Mouse (Mus musculus) urinary bladder, adult 2 months (tissue): ENCODE results near the gene Mcm5. TPM values are rescaled to one million over a fixed set of nuclear protein-coding genes. Genes with fewer than 3 reads are reported as not detected.

Experiments
- DNase-seq: peaks from one replicate; pipeline ENCODE4 v3.0.0; 2022; ENCODE audit warnings: low spot score
- polyA plus RNA-seq: library from polyadenylated mRNA; depleted of rRNA; stranded (reverse); fragments of >200 nt; gene quantifications from 2 replicates; pipeline ENCODE4 v1.2.3, GENCODE M21; 2012; rRNA removed

Mcm5 gene
- polyA plus RNA-seq, result 7.4 and 10.7 TPM in 2 replicates

DNA sequence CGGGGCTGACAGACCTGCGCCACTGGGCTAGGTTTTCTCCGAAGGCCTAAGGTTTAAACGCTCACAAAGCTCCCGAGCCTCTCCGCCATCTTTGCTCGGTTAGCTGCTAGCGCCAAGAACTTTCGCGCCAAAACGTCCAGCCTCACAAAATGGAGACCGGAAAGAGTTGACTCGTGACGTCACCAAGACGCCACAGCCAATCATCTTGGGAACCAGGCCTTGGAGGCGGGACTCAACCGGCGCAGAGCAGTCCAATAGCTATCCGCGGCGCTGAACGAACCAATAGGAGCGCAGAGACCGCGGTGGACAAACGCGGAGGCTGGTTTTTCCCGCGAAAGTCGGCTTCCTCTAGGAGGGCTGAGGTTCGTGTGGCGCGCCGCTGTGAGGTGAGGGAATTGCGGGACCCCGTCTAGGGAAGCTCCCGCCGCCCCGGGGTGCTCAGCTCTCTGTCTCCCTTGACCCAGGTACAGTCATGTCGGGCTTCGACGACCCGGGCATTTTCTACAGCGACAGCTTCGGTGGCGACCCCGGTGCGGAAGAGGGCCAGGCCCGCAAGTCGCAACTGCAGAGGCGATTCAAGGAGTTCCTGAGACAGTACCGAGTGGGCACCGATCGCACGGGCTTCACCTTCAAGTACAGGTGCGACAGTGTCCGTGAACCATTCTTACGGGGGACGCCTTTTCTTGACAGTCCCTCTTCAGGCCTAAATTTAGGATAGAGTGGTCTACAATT, at the start of gene Mcm5:
Gene Mcm5 (plus strand): TSS at position 334 of the 732 bp plus-strand sequence.
- peak; percentile 92 for DNase-seq

DNA sequence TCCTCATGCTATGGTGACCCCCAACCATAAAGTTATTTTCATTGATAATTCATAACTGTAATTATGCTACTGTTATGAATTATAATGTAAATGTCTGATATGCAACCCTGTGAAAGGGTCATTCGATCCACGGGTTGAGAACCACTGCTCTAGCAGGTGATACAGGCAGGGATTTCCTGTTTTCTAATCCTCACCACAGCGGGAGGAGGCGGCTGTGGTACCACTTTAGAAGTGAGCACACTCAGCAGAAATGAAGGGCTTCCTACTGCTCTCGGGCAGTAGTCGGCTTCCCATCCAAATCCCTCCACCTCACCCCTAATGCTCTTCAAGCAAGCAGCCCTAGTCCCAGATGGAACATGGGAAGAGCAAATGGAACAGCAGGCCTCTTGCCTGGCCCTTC, 49.3 kb upstream of the Mcm5 start:
- no peak for DNase-seq

DNA sequence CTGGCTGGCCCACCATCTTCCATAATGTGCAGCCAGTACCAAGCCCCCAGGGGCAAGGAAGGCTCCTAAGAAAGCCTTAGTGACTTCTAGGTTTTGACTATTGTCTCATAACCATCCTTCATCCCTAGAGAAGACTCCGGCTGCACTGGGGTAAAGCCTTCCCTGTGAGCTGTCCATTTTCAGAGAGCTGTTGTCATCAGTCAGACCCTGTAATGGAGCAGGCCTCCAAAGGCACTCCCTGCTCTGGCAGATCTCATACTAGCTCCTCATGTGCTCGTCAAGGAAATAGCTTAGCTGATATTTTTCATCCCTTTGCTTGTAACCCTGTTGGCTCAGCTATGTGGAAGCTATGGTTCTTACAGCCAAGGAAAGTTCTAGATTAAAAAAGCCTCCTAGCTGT, 48.6 kb upstream of the Mcm5 start:
- no peak for DNase-seq

DNA sequence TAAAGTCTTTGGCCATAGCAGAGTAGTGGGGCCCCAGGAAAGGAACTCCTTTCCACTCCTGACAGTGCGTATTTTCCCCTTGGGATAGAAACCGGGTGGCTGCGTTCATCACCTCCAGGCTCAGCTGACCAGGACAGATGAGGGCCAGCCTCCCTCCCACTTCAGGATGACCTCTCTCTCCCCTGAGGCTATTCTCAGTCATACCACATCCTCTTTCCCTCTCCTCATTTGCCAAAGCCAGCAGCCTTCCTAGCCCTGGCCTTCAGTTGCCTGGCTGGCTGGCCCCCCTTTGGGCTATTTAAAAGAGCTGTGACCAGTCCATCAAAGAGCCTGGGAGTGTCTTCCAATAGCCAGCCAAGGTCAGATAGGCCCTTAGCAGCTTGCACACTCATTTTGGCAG, 46.1 kb upstream of the Mcm5 start:
- DNase-seq, result no peak

DNA sequence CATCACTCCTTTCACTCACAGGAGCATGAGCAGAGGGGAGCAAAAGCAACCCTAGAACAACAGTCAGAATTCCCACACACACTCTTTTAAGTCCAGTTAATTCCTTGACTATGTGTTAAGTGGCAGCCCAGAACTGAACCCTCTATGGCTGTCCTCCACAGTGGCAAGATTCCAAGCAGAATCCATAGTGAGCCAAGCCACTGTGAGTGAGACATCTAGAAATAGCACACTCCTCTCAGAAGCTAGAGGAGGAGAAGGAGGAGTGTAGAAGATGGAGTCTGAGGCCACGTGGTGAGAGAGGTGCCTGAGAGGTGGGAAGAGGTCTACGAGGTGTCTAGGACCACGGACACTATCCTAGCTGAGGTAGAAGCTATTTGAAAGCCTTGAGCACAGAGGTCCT, 44.6 kb upstream of the Mcm5 start:
- no peak for DNase-seq

DNA sequence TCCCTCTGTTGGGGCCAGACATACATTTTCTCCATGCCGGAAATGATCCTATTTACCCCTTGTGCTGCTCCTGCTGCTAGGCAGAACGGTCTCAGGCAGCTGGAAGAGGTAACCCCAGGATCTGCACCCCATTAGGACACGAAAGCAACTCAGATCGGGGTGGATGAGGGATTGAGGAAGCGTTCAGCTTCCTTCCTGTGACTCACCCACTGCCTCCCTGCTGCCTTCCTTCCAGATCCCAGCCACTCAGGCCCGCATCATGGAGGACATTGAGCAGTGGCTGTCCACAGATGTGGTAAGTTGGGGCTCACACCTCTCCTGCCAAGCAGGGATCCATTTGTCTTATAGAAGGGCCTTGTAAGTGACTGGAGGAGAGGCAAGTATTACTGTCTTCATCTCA, 42.1 kb upstream of the Mcm5 start:
- DNase-seq, result no peak

DNA sequence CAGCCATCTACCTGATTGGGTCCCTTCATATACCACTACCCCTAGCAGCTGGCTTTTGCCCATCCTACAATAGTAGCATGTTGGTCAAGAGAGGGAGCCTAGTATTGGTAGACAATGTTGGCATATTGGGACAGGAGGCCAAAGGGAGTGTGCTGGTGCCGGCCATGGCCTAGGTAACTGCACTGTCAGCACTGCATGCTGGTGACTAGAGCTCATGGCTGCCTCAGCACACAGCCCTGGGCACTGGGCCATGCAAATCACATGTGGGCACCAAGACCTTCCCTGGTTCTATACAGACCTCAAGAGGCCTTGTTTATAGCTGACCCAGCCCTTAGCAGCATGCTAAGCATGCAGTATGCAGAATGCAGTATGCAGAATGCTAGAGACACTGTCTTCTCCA, 39.1 kb upstream of the Mcm5 start:
- DNase-seq, result no peak

DNA sequence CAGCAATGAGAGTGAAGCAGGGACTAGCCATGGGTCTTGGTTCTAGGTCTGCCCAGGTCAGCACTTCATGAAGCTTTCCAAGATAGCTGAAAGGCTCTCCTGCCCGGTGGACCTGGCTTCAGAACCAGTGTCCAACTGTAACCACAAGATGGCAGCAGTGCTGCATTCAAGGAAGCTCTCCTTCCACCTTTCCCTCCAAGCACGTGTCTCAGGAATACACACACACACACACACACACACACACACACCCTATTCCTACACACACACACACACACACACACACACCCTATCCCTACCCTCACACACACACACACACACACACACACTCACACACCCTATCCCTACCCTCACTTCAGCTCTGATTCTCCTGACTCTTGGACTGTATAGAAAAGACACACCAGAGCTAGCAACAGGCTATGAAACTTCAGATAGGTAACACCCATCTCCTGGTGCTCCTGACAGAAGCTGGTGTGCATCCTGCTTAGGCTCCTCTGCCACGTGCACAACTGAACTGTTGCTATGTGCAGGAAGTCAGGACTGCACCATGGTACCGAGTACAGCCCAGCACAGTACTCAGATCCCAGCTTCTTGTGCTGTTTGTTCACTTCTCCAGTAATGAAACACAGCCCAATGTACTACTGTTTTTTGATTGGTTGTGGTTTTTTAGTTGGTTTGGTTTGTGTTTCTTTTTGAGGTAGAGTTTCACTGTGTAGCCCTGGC, 37.6 kb upstream of the Mcm5 start:
- DNase-seq, result peak; percentile 44

DNA sequence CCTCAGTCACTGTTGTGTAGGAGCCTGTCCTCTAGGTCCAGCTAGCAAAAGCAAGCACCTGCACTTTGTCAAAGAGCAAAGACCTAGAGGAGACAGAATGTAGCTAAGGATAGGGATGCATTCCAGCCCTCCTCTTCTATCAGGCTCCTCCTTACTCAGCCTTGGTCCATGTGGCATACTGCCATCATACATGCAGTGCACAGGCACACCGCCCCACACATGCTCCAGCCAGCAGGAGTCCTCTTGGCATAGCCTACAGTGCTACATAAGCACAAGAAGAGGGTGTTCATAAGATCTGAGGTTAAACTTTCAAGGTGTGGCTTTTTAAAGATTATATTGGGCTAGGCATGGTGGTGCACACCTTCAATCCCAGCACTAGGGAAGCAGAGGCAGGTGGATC, 34.5 kb upstream of the Mcm5 start:
- no peak for DNase-seq

DNA sequence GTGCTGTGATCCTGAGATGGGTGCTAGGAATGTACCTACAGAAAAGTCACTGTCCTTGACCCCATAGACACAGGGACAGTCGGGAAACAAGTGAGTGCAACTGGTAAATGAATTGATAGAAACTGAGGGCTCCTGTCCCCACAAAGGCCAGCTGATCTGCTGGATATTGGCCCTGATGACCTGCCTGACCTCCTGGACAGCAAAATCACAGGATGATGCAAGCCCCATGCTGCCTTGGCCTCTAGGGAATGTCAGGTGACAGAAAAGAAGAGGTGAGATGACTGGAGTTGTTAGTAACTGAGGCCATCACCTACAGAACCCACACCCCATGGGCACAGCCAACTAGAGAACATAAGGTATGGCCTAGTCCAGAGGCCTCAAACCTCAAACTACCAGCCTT, 31.2 kb upstream of the Mcm5 start:
- DNase-seq, result no peak

DNA sequence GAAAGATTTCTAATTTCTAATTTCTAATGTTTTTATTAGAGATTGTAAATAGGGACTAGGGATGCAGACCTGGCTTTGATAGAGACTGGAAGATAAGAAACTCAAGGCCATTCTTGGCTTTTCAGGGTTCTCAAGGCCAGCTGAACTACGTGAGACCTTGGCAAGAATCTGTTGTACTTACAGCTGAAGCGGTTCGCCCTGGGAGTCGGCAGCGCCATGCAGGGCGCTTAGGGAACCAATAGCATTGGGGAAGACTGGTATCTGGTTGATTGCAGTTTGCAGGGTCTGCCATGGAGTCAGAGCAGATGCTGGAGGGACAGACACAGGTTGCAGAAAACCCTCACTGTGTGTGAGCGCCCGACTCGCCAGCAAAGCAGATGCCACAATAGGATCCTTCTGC, 30.5 kb upstream of the Mcm5 start:
- DNase-seq, result no peak

DNA sequence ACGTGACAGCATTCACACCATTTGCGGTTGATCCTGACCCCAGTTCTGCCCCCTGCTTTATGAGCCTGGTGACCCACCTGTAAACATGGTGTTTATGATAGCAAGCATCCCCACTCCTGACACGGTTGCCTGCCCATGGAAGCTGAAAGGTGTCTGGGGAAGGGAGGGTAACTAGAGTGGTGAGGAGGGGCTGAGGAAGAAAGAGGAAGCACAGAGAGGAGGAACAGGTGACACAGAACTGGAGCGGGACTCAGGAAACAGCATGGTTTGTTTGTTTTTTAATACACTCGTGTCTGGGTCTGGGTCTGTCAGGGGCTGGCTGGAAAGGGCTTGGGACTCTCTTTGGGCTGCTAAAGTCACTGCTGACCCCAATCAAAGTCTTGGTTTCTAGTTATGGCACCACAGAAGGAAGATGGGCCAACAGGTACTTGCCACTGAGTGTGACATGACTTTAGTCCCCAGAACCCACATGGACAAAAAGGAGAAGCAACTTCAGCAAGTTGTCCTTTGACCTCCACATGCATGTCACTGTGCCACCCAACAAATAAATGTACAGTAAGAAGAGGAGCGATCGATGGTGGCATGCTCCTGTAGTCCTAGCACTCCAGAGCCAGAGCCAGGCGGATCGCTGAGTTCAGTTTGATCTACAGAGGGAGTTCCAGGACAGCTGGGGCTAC, 27.9 kb upstream of the Mcm5 start:
- DNase-seq, result no peak

DNA sequence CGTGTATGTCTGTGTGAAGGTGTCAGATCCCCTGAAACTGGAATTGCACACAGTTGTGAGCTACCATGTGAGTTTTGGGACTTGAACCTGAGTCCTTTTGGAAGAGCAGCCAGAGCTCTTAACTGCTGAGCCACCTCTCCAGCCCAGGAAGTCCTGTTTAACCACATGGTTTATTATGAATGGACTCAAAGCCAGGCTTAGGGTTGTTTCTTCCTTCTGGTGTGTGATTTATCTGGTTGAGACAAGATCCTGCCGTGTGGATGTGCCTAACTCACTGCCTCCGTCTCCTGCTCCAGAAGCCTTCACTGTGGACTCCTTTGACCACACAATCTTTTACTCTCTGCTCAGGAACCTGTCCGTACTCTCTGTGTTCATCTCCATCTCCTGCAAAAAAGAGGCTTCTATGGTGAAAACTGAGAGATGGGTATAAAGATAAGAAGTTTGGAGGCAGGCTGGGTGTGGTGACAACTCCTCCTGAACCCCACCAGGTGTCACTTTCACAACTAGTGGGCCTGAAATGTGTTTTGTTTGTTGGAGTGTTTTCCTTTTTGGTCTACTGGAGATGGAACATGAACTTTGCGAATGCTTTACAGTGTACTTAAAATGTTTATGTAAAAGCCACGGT, 27.1 kb upstream of the Mcm5 start:
- DNase-seq, result no peak

DNA sequence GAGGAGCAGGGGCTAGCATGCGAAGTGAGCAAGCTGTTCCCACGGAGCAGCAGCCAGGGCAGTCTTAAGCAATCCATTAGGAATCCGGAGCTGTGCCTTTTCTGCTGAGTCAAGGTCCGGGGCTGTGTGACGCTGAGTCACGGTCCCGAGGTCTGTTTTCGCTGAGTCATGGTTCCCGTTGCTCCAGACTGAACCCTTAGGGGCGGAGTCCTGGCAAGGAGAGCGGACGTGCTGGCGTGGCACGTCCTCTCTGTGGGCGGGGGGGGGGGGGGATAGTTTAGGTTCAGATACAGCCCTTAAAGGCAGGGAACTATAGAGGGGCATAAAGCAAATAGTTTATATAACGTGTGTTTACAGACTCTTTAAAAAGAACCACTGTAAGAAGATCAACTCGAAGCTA, 25.5 kb upstream of the Mcm5 start:
- DNase-seq, result peak; percentile 63

DNA sequence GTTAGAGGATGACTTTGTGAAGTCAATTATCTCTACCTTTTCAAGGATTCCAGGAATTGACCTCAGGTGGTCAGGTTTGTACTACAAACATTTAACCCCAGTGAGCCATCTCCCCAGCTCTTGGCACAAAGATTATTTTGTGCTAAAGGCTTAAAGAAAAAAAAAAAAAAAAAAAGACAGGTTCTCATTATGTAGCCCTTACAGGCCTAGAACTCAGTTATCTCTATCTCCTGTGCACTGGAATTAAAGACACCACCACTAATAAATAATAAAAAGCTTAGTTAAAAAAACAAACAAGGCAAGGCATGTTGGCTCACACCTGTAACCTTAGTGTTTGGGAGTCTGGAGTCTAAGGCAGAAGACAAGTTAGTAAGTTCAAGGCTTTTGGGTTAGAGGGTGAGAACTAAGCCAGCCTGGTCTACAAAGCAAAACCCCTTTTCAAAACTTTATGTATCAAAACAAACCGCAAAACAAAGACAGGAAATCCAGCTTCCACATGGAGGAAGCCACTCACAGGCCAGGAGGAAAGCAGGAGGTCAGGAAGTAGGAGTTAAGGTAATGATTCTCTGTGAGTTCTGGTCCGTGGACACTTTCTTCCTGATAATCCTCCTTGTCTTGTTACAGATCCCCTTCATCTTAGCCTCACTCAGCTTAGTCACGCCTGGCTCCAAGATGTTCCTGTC, 24.8 kb upstream of the Mcm5 start:
- DNase-seq, result no peak

DNA sequence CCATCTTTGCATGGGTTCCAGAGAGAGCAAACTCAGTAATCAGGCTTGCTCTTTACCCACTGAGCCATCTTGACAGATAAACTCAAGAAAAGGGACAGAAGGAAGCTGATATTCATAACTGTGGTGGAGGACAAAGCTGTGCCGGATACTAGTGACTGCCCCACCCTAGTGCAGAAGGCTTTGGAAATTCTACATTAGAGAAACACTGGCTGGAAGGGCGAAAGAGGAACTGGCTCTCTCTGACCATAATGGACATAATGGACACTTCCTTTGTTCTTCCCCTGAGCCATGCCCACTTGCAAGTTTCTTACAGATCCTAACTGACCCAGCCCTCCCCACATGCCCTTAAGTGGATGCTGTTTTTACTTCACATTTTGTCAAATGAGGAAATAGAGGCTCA, 23.4 kb upstream of the Mcm5 start:
- DNase-seq, result no peak

DNA sequence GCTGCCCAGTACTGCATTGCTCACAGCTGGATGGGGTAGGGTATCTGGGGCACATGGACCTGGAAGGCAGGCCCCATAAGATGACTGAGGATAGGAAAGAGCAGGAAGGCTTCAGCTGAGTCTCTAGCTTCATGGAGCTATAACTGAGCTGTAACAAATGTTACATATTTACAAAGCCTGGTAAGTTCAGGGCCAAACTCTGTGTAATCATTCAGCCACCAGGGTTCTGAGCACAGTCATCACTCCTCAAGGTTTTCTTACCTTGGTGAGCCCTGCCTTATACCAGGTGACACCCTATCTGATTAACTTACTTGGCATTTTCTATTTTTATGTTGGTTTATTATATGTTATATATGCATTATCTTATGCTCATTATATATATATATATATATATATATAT, 22.2 kb upstream of the Mcm5 start:
- no peak for DNase-seq

DNA sequence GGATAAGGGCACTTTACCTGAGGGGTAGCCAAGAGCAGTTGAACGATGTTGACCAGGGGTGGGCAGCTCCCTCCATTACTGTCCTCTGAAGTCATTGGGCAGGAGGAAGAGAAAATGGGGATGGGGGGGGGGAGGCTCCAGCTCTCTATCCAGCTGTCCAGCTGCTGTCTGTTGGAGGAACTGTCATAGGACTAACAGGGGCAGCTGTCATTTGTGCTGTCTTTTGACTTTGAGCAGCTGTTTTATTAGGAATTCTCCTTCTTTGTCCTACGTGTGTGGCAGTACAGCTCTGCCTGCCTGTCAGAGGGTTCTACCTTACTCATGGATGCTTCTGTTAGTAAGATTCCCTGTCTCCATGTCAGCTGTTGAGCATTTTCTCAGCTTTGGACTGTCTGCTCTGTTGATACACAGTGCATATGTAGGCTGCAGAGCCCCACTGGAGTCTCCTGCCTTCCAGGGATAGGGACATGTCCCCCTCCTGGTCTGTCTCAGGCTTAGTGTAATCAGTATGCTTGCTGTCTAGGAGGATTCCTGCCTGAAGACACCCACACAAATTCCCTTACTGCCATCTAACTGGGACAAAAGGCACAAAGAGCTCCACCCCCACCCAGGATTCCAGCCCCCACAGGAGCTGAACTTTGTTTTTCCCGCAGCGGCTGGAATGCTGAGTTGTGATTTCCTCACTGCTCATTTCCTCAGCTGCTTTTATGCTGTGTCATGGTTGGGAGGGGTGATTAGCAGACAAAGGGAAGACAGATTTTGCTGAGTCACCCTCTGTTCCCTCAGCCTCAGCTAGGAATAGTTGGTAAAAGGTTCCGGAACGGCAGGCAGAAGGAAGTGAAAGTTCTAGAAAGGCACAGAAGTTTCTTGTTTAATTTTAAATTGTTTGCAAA, 20.1 kb upstream of the Mcm5 start:
- DNase-seq, result no peak

DNA sequence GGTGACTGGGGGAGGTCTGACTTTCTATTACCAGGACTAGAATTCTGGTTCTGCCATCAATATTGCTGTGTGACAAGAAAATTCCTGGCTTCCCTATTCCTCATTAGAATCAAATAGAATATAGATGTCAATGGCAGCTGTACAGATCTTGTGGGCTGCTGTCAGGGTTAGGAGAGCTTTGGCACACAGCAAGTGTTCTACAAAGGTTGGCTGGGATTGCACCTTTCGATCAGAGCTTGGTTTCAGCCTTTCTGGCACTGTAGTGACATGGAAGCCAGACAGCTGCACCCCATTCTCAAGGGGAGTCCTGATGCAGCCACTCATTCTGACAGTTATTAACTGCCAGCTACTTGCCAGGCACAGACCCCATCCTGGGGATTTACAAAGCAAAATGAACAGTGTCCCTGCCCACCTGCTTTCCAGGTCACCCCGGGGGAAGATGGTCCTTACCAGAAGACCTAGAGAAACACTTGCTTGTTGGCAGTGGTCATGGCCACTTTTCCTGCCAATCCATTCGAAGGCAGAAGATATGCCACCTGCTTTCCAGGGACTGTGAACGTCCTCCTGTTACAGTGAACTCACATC, 18.5 kb upstream of the Mcm5 start:
- DNase-seq, result no peak

DNA sequence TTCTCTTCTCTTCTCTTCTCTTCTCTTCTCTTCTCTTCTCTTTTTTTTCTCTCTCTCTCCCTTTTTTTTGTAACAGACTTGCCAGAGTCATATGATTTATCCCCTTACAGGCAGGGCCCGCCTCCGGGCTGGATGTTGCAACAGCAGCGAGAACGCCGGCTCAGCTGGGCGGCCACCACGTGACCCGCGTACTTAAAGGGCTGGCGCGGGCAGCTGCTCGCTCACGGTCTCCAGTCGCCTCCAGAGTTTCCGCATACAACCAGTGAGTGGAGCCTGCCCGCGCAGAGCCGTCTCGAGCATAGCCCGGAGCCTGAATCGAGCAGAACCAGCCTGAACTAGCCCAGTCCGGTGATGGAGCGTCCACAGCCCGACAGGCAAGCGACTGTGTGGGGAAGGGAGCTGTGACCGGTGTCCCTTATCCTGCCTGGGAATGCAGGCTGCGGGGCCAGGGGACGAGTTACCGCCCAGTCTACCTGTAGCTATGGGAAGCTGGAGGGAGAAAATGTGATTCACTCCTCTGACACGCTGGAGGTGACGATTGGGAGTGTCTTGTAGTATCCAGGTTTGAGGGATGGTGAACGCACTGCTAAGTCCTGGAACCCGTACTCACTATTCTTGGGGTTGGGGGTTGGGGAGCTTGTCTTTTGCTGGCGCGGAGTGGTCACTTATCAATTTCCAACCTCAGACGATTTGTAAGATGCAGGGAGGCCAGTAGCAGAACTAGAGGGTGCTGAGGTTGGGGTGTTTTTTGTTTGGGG, 15.8 kb upstream of the Mcm5 start, which contains the start of gene Hmox1:
Gene Hmox1 (plus strand): TSS at position 223 of the 758 bp plus-strand sequence.
- DNase-seq, result peak; percentile 89
